Mouse (Mus musculus): Measurements from ENCODE around the gene Dhx9.
A peak's percentile ranks its signal among the peaks of the same experiment; 100 is the strongest.
"Not testable (repeated sequence)": the region's sequence is repeated elsewhere in the genome, so short reads cannot be mapped to it uniquely, and the experiment has no call there.

The Dhx9 gene

DNA sequence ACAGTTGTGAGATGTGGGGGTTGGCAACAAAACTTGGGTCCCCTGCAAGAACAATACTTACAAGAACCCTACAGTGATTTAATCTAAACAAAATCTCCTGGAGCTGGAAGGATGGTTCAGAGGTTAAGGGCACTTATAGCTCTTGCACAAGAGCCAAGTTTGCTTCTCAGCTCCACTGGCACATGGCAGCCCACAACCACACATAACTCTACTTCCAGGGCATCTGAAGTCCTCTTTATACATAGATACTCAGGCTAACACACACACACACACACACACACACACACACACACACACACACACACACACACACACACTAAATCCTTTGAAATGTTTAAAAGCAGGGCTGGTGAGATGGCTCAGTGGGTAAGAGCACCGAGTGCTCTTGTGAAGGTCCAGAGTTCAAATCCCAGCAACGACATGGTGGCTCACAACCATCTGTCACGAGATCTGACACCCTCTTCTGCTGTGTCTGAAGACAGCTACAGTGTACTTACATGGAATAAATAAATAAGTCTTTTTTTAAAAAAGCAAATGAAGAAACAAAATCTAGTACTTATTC, 71.1 kb downstream of the Dhx9 start:
- DNase-seq, result not testable (repeated sequence)

DNA sequence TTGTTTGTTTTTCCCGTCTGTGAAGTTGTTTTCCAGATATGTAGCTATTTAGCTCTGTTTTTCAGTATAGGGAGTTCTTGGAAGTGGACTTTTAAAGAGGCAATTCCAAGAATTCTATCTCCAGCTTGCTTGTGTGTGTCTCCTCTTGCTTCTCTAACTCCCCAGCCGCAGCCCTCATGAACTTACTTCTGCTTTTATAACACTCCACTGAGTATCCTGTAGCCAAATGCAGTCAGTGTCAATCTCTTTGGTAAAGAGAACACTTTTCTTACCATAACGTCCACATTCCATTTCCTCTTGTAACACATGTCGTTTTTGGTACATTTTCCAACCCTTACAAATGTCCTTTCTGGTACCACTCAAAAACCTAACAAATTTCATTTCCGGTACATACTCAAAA, 71.7 kb downstream of the Dhx9 start:
- not testable (repeated sequence) for DNase-seq

DNA sequence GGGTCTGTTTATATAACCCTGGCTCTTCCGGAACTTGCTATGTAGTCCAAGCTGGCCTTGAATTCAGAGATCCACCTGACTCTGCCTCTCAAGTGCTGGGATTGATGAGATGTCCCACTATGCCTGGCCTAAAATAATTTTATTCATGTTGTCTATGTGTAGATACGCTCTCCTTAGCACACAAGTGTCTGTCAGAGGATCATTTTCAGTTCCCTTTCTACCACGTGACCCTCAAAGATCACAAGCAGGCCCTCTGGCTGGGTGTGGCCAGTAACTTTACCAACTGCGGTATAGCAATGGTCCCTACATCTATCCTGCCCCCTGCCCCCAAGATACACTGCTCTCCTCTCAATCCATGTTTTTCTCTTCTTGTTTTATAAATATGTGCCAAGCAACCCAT, 72.5 kb downstream of the Dhx9 start:
- no peak for DNase-seq

DNA sequence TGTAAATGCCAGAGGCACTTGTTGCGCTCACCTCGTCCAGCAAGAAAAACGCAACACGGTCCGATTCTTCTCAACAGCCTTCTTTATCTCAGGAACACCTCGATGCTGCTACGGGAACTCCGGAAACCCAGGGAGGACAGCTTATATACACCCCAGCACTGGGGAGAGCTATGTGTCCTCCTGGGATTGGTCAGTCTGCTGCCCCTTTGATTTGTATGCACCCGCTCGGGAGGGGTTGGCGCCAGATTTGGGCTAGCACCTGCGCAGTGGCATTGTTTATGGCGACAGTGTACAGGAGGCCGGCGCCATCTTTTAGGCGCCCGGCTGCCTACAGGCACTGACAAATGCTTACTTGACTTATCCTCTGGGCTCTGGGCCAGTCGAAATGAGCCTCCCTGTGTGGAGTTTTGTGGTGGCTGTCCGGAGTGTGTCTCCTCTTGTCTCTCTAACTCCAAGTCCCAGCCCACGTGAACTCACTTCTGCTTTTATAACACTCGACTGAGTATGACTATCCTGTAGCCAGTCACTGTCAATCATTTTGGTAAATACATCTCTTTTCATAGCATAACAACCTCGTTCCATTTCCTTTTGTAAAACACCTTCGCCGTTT, 73.2 kb downstream of the Dhx9 start:
- DNase-seq, result peak in 1 of 2 experiments; percentile 19

DNA sequence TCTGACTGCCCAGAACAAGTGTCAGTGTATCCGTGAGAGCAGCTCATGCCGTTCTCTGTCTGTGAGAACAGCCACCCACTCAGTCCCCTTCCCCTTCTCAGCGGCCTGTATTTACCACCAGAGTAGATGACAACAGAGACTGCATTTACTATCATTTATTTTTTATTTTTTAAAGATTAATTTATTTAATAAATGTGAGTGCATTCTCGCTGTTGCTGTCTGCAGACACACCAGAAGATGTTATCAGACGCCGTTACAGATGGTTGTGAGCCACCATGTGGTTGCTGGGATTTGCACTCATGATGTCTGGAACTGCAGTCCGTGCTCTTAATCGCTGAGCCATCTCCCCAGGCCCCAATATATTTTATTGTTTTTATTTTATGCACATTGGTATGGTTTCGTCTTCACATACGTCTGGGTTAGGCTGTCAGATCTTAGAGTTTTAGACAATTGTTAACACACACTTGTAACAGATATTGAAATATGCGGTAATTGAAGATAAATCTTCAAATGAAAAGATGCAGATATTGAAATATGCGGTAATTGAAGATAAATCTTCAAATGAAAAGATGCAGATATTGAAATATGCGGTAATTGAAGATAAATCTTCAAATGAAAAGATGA, 74.0 kb downstream of the Dhx9 start:
- not testable (repeated sequence) for DNase-seq

DNA sequence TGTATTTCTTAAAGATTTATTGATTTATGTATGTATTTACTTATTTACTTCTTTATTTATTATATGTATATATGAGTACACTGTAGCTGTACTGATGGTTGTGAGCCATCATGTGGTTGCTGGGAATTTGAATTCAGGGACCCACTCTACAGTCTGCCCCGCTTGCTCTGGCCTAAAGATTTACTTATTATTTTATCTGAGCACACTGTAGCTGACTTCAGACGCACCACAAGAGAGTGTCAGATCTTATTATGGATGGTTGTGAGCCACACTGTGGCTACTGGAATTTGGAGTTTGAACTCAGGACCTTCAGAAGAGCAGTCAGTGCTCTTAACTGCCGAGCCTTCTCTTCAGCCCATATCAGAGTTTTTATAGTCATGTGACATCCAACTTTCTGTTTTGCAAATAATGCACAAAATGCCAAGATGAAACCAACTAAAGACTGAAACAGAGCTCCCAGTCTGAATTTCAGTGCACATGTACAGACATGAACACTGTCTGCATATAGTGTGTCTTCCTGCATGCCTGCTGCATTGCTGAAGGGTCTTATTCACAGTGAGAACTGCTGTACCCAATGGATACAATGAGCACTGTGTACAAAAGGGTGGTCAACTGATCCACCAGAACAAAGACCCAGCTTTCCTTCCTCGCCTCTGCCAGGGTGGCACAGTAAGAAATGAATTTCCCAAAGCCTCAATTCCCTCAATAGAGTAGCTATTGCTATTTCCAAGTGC, 74.6 kb downstream of the Dhx9 start:
- DNase-seq, result not testable (repeated sequence)

DNA sequence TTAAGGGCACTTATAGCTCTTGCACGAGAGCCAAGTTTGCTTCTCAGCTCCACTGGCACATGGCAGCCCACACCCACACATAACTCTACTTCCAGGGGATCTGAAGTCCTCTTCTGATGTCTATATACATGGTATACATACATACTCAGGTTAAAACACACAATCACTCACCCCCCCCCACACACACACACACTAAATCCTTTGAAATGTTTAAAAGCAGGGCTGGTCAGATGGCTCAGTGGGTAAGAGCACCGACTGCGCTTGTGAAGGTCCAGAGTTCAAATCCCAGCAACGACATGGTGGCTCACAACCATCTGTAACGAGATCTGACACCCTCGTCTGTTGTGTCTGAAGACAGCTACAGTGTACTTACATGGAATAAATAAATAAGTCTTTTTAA, 75.7 kb downstream of the Dhx9 start:
- DNase-seq, result no peak

DNA sequence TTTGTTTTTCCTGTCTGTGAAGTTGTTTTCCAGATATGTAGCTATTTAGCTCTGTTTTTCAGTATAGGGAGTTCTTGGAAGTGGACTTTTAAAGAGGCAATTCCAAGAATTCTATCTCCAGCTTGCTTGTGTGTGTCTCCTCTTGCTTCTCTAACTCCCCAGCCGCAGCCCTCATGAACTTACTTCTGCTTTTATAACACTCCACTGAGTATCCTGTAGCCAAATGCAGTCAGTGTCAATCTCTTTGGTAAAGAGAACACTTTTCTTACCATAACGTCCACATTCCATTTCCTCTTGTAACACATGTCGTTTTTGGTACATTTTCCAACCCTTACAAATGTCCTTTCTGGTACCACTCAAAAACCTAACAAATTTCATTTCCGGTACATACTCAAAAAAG, 76.5 kb downstream of the Dhx9 start:
- not testable (repeated sequence) for DNase-seq

DNA sequence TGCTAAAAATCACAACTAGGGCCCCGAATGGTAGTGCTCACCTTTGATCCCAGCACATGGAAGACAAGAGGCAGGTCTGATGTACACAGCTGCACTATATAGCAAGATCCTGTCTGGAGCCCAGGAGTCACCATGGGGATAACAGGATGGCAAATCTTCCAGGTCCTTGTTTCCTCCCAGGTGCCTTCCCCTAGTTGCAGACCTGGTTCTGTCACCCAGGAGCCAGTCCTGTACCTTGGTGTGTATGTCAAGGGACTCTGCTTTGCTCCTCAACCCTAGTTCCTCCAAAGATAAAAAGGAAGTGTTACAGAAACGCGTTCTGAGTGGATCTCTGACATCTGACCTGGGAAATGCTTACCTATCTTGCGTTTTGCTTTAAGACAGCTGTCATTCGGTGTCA, 79.2 kb downstream of the Dhx9 start:
- DNase-seq, result not testable (repeated sequence)

DNA sequence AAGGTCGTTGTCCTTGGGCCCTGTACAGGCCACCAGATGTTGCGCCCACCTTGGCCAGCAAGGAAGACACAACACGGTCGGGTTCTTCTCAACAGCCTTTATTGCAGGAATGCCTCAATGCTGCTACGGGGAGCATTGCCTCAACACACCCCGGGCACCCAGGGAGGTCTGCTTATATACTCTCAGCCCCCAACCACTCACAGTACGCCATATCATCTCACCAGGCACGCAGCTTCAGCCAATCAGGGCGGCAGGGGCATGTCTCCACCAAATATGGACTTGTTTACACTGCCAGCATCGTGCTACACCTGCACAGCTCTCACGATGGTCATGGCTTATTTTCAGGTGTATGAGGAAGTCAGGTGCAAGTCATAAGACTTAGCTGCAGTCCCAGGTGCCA, 79.8 kb downstream of the Dhx9 start:
- not testable (repeated sequence) for DNase-seq

Measured in cerebellum, postnatal 36 days (tissue).